Mouse (Mus musculus) cerebellum, adult (tissue): ENCODE data around the gene Tet1.
"Not testable (repeated sequence)": the region's sequence is repeated elsewhere in the genome, so short reads cannot be mapped to it uniquely, and the experiment has no call there.

ENCODE experiments used
- ATAC-seq: cut with Nextera tagmentation; 2 replicates; pipeline ENCODE4 v1.9.2; 2017; ENCODE audit warnings: mild to moderate bottlenecking, moderate library complexity, mixed read lengths; ENCODE audit not compliant: insufficient number of reproducible peaks, low FRiP score, low TSS enrichment

Tet1 gene

DNA sequence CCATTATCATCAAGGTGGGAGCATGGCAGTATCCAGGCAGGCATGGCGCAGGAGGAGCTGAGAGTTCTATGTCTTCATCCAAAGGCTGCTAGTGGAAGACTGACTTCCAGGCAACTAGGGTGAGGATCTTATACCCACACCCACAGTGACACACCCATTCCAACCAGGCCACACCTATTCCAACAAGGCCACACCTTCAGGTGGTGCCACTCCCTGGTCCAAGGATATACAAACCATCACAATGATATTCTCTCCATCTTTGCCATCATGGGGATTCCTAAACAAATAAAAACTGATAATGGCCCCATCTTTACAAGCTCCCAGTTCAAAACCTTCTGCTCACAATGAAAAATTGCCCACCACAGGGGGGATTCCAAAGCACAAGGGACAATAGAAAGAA, at the start of gene Tet1:
TSS of gene Tet1 (minus strand) at position 101 of the 400 bp plus-strand sequence.
- not testable (repeated sequence) for ATAC-seq

DNA sequence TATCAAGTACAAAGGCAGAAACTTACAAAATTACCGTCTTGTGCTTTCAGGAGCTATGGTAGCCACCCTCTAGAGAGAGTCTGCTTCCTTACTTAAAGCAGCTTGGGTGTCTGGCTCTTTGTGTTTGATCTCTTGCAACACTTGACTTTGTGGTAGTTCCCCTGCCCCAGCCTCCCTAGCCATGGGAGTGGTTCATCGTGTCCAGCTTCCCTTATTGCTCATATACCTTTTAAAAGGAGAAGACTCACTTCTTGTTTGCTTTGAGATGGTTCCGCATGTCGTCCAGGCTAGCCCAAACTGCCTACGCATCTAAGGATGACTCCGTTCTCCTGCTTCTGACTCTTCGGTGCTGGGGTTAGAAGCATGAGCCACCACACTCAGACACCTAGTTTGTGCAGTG, 39.8 kb upstream of the Tet1 start:
- no peak for ATAC-seq

DNA sequence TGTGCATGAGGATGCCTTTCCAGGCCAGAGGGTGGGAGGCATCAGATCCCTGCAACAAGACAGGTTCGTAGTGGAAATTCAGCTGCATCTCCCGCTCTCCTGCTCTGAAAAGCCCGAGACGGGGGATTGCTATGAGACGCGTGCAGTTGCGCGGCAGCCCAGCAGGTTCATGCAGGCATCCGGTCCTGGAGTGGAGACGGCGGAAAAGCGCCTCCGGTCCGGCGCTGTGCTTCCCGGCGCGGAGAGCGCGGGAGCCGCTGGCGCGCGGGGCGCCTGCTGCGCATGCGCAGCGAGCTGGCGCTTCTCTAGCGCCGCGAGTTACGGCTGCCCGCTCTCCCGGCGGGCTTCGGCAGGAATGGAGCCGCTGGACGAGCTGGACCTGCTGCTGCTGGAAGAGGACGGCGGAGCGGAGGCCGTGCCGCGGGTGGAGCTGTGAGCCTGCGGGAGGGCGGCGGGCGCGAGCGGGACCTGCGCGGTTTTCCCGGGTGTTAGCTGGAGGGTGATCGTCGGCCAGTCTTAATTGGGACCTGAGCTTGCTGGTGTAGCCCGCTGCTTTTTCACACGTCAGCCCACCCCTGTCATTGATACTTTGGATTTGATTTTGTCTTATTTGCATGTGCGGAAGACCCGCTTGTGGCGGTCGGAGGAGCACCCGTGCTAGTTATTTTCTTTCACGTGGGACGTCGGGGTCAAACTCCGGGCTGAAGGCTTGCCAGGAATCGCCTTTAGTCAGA, 38.1 kb upstream of the Tet1 start, which contains the start of gene Dna2:
TSS of gene Dna2 (plus strand) at position 289 of the 734 bp plus-strand sequence.
- peak; percentile 93 for ATAC-seq

GRCm38 (mm10) chr10:62944975-62945580, 36.3 kb upstream of the Tet1 start:
- ATAC-seq = no peak

- ATAC-seq = no peak
Observed at GRCm38 (mm10) chr10:62932381-62932780, 23.6 kb upstream of the Tet1 start.

- ATAC-seq = no peak
Observed at GRCm38 (mm10) chr10:62924096-62924635, 15.4 kb upstream of the Tet1 start.

- ATAC-seq = peak; percentile 65
Observed at GRCm38 (mm10) chr10:62920766-62921156, 12.0 kb upstream of the Tet1 start.

- peak; percentile 94 for ATAC-seq
Observed at GRCm38 (mm10) chr10:62919925-62920765, 11.3 kb upstream of the Tet1 start, which contains the start of gene Slc25a16. Gene Slc25a16 (plus strand): TSS chr10:62920633.

DNA sequence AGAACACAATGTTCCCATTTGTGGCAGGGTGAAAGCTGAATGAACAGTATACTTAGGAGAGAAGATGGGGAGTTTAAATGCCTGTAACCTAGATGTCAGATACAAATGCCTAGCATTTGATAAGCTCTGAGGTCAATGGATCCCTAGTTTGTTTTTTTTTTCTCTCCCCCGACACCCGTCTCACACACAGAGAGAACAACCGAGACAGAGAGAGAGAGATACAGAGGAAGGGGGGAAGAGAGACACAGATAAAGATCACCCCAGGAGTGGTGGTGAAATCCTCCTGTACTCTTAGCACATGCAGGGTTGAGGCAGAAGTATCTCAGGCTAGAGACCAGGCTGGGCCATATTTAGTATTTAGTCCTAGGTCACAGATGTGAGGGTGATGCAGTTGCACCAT, 10.2 kb upstream of the Tet1 start:
- no peak for ATAC-seq

- ATAC-seq = no peak
Observed at GRCm38 (mm10) chr10:62911120-62911519, 2.3 kb upstream of the Tet1 start.

- no peak for ATAC-seq
Observed at GRCm38 (mm10) chr10:62906336-62906735, 2.5 kb downstream of the Tet1 start.

DNA sequence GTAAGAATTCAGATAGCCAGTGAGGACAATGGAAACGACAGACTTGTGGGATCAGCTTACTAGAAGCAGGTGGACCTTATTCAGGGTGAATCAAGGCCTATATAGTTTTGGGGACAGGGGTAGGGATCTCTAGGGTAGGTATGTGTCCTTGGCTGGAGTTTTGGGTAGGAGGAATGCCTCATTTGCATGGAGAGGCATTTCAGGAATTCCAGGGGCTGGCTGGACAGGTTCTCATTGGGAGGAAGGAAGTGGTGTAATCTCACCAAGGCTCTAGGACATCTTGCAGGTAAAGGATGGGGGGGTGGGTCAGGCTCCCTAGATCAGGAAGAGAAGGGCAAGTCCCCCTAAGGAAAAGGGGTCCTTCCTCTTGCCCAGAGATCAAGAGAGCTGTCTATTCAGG, 6.0 kb downstream of the Tet1 start:
- ATAC-seq = no peak

GRCm38 (mm10) chr10:62901826-62902225, 7.0 kb downstream of the Tet1 start:
- ATAC-seq = no peak

DNA sequence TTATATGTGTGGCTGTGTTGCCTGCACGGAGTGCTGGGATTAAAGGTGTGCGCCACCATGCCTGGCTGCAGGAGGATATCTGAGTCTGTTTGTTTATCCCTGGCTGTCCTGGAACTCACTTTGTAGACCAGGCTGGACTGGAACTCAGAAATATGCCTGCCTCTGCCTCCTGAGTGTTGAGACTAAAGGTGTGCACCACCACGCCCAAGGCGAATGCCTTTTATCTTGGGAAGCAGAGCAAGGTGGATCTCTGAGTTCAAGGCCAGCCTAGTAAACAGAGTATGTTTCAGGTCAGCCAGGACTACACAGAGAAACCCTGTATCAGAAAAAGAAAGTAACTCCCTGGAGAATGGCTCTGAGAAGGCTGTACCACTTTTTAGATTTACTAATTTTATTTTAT, 8.7 kb downstream of the Tet1 start:
- no peak for ATAC-seq

GRCm38 (mm10) chr10:62898061-62898460, 10.7 kb downstream of the Tet1 start:
- ATAC-seq = no peak

- no peak for ATAC-seq
Observed at GRCm38 (mm10) chr10:62897437-62897836, 11.4 kb downstream of the Tet1 start.

DNA sequence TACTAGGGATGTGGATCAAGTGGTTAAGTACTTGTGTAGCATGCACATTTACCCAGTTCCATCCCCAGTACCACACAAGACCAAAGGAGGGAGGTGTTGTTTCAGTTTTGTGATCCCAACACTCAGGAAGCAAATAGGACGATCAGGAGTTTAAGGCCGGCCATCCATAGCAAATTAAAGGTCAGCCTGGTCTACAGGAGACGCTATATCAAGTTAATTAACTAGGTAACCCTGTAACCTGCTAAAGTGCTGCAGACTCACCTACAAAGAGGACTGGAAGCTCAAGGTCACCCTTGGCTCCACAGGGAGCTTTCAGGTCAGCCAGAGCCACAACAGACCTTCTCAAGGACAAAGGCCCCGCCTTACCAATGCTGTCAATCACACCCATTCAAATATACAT, 12.0 kb downstream of the Tet1 start:
- no peak for ATAC-seq

- ATAC-seq = no peak
Observed at GRCm38 (mm10) chr10:62896035-62896434, 12.8 kb downstream of the Tet1 start.

- no peak for ATAC-seq
Observed at GRCm38 (mm10) chr10:62895386-62895785, 13.4 kb downstream of the Tet1 start.

DNA sequence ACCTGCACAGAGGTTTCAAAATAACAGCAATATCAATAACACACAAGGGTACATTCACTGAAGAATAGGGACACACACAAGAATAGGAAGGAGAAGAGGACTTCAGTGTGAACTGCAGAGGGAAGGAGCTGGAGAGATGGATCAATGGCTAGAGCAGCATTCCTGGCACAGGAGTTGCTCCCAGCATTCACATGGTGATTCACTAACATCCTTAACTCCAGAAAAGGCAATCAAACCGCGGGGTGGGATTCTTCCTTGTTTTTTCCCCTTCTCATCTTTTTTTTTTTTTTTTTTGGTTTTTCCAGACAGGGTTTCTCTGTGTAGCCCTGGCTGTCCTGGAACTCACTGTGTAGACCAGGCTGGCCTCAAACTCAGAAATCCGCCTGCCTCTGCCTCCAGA, 14.3 kb downstream of the Tet1 start:
- no peak for ATAC-seq
